Mouse (Mus musculus): Measurements from ENCODE around the gene Gba2.

DNA sequence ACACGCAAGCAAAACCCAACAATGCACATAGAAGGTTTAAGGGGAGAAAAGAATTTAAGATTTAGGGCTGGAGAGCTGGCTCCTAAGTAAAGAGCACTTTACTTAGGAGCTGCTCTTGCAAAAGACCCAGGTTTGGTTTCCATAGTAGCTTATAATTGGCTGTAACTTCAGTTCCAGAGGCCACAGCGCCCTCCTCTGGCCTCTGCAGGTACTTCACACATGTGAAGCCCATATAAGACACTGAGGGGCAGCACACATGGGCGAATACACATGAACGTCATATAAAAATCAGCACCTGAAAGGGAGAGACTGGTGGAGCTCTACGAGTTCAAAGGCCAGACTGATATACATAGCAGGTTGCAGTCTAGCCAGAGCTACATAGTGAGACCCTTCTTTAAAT, 50.8 kb downstream of the Gba2 start:
- TF ChIP-seq CTCF (IDR thresholded peaks at IDR 0.05; ENCODE audit: borderline replicate concordance, insufficient read depth, low read length) (no peak), POLR2A (IDR thresholded peaks at IDR 0.05; ENCODE audit: low read depth, low read length) (no peak)
